In genomic region chr12:117699950-117700665, GRCm38 (mm10) we compare ENCODE assay signal across 12 mouse cellular contexts.
DNase-seq lines count a peak whose midpoint lies in the region; ATAC-seq and TF ChIP-seq lines count a peak whose summit lies in the region.
"Had no signal": no experiment of that assay in that cellular context is flagged by ENCODE, and none has a peak within 500 bp of the region (broad histone marks: within the 10 kb centered on the region; RNA-seq: fewer than 3 reads in every experiment).

No protein-coding gene starts in this region.

- peak; percentile 26 to 28 for DNase-seq in adrenal gland, postnatal 36 days
- DNase-seq in adrenal gland, adult 18-20 months (ENCODE audit: low spot score in 2 of 2) = no peak
- DNase-seq in kidney, postnatal 14 days = peak; percentile 24
- no peak for DNase-seq in kidney, adult 11 months
- DNase-seq in hindbrain, postnatal 0 days (ENCODE audit: low spot score) = no peak
- DNase-seq in left cerebral cortex, postnatal 10 days (ENCODE audit: extremely low spot score in 1 of 2, low spot score in 2 of 2) = no peak
- DNase-seq in left cerebral cortex, adult 11 months (ENCODE audit: low spot score) = no peak
- DNase-seq: adrenal gland, postnatal 10 days; right cerebral cortex, postnatal 14 days; thymus, postnatal 25 days had no signal

- no peak overlapping the region for H3K27ac ChIP-seq in hindbrain, postnatal 0 days

- no peak for TF ChIP-seq CTCF in hindbrain, postnatal 0 days (IDR thresholded peaks at IDR 0.05; ENCODE audit: low read depth)

- H3K9me3 ChIP-seq in hindbrain, postnatal 0 days (ENCODE audit: low read length) = no peaks in the 10 kb centered on the region

- intact Hi-C loops in left cerebral cortex, postnatal 10 days (cut with DNase I) = loop anchor here (2.0 kb wide), 1 partner anchor 19 kb away; no protein-coding TSS in a partner anchor

- H3K27me3 ChIP-seq in hindbrain, postnatal 0 days (ENCODE audit: insufficient read depth, low read length) = no peaks in the 10 kb centered on the region

- no peaks in the 10 kb centered on the region for H3K36me3 ChIP-seq in hindbrain, postnatal 0 days (ENCODE audit: insufficient read depth, low read length)

- H3K4me3 ChIP-seq in hindbrain, postnatal 0 days (ENCODE audit: low read length) = no peak overlapping the region

- no peak overlapping the region for H3K4me2 ChIP-seq in hindbrain, postnatal 0 days (ENCODE audit: low read depth, low read length)

- H3K9ac ChIP-seq in hindbrain, postnatal 0 days (replicated peaks; ENCODE audit: low read length) = no peak overlapping the region

- WGBS in hindbrain, postnatal 0 days = 84% methylated on average over 3 of the region's 3 CpGs

- H3K4me1 ChIP-seq in hindbrain, postnatal 0 days (ENCODE audit: insufficient read depth, low read length) = 0 out of 2 replicates have a peak, but pooled peaks cover 5% of the 10 kb centered on the region

- ATAC-seq in CD4-positive, CD25-positive, alpha-beta regulatory T cell, adult 4 months = peak; percentile 57
- ATAC-seq in hindbrain, postnatal 0 days = peak; percentile 24; the same call in 1 of the 2 replicates
- ATAC-seq: inflammation-experienced regulatory T-cells, adult 6 months had no signal

Comparison
In these comparisons a context has a peak if more than half of its experiments do, and no peak if none do; other contexts are left out.
1. DNase-seq: peak in adrenal gland, postnatal 36 days (2 of 2) and kidney, postnatal 14 days (single experiment); none in adrenal gland, adult 18-20 months (0 of 2), kidney, adult 11 months (single experiment), hindbrain, postnatal 0 days (single experiment), left cerebral cortex, postnatal 10 days (0 of 2) and left cerebral cortex, adult 11 months (single experiment).